Mouse (Mus musculus) thymus, postnatal 4 days (tissue): ENCODE measurements around the gene Slc24a3.
A peak's percentile ranks its signal among the peaks of the same experiment; 100 is the strongest.

Experiments used
- DNase-seq: peaks from one replicate; pipeline ENCODE4 v3.0.0; 2021

Slc24a3 gene

GRCm38 (mm10) chr2:145655373-145655960, 487.9 kb downstream of the Slc24a3 start:
- DNase-seq: no peak

- no peak for DNase-seq
Observed at GRCm38 (mm10) chr2:145656121-145656520, 488.6 kb downstream of the Slc24a3 start.

DNA sequence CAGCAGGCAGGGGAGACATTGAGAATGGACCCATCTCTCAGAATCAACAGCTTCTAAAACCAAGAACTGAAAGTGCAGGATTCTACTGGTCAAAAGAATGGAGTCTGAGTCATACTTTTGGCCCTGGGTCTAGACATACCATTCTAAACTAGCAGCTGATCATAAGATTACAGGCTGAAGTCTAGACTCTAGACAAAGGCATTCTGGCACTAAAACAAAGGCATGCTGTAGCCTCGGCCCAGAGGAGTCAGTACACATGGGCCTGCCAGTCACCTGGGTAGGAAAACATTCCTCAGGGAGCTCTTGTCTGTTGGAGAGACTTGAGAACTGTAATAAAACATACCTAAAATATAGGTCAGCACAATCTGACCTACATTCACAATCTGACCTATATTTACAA, 489.2 kb downstream of the Slc24a3 start:
- no peak for DNase-seq

DNA sequence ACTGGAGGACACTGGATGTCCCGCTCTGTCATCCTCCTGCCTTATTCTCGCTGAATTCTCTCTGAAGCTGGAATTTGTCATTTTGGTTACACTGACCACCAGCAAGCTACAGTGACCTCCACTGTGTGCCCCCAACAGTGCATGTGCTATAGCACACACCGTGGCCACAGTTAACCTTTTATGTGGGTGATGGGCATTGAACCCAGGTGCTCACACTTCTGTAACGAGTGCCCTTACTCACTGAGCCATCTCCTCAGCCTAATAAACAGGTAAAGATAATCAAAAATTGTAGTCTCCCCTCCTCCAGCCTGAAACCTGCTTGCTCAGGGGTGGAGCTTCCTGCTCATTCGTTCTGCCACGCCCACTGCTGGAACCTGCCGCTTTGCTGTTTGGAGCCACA, 493.7 kb downstream of the Slc24a3 start:
- DNase-seq: no peak

GRCm38 (mm10) chr2:145663899-145664298, 496.3 kb downstream of the Slc24a3 start:
- DNase-seq: no peak

- no peak for DNase-seq
Observed at GRCm38 (mm10) chr2:145664311-145664710, 496.8 kb downstream of the Slc24a3 start.

GRCm38 (mm10) chr2:145668135-145668534, 500.6 kb downstream of the Slc24a3 start:
- DNase-seq: no peak

- no peak for DNase-seq
Observed at GRCm38 (mm10) chr2:145670131-145670530, 502.6 kb downstream of the Slc24a3 start.

- DNase-seq: no peak
Observed at GRCm38 (mm10) chr2:145674496-145675141, 507.1 kb downstream of the Slc24a3 start.

DNA sequence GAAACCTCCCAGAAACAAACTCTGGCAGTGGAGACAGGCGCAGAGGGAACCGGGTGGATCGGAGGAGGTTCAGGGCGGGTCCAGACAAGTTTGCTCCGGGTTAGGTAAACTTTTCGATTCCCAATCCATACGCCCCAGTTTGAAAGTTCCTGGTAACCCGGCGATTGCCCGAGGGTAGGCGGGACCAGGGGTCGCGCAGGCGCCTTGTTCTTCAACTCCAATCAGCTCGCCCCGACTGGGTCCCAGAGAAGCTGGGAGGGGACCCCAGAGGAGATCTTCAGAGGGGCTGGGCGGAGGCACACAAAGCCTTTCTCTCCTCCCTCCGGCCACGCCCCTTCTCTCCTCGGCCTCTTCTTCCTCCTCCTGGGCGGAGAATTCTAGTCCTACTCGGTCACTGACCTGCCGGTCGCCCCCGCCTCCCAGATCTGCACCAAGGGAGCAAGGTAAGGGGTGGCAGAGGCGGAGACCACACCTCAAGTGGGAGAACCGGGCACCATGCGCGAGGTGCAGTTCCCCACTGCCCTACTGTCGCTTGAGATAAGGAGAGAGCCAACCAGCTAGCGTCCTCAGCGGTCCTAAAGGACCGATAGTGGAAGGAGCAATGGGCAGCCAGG, 507.7 kb downstream of the Slc24a3 start, which contains the start of gene Rin2:
Gene Rin2, plus strand, starts transcription at position 74 of the 614 bp plus-strand sequence.
- DNase-seq: peak; percentile 67

GRCm38 (mm10) chr2:145675756-145676543, 508.4 kb downstream of the Slc24a3 start:
- DNase-seq: peak; percentile 37

DNA sequence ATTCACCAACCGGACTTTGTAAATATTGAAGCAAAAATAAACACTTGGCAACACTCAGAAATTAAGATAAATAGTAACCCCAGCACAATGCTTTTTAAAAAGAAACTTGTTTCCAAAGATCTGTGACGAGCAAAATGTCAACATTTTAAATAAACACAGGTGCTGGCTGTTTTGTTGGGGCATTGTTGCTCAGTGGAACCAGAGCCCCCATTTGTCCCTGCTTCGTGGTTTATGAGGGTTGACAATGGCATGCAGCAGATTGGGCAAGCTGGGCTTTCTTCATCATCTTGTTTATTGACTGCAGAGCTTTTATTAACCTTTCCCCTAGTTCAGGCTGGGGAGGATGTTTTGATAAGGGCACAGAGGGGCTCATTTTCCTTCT, 509.0 kb downstream of the Slc24a3 start:
- no peak for DNase-seq

- DNase-seq: no peak
Observed at GRCm38 (mm10) chr2:145676936-145677335, 509.4 kb downstream of the Slc24a3 start.

DNA sequence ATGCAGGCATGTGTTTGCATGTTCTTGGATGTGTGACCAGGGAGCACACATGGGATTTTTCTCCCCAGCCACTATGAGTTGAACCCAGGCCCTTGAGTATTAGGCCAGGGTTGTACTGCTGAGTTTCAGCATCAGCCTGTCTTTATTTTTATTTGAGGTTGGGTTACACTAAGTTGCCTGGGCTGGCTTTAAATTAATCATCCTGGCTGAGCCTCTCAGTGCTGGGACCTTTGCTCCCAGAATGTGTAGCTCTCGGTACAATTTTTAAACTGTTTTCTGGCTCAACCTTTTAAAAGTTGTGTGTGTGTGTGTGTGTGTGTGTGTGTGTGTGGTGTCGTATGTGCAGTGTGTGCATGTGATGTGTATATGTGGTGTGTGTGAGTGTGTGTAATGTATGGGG, 512.6 kb downstream of the Slc24a3 start:
- DNase-seq: no peak

- DNase-seq: no peak
Observed at GRCm38 (mm10) chr2:145680762-145681161, 513.2 kb downstream of the Slc24a3 start.

DNA sequence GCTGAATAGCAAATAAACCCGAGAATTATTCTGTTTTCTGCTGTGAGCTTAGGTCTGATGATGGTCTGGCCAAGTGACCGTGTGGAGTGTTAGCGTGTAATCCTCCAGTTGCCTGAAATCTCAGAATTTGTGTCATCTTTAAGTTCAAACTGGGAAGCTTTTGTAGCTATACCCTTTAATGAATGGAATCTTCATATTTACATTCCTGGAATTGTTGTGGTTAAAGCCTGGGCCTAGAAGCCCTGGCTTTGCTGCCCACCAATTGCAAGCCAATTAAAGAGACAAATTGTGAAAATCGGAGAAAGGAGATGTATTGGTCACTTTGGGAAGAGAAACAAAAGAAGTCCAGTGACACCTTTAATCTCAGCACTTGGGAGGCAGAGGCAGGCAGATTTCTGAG, 514.1 kb downstream of the Slc24a3 start:
- DNase-seq: no peak

DNA sequence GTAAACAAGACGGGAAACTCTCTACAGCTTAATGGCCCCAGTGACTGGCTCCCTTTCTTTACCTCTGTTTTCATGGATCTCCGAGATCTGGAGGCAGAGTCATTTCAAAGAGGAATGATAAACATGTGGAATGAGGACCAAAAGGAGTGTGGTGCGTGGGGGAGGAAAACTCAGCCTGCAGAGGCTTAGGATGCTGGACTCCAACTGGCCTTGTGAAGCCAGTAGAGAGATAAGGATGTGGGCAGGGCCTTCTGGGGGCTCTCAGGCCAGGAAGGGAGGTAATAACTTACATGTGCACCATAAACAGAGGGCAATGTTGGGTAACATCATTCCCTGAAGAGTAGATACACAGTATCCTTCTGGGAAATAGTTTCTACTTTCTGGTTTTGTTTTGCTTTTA, 515.4 kb downstream of the Slc24a3 start:
- DNase-seq: no peak

GRCm38 (mm10) chr2:145683536-145683935, 516.0 kb downstream of the Slc24a3 start:
- no peak for DNase-seq

- no peak for DNase-seq
Observed at GRCm38 (mm10) chr2:145684151-145684550, 516.6 kb downstream of the Slc24a3 start.

DNA sequence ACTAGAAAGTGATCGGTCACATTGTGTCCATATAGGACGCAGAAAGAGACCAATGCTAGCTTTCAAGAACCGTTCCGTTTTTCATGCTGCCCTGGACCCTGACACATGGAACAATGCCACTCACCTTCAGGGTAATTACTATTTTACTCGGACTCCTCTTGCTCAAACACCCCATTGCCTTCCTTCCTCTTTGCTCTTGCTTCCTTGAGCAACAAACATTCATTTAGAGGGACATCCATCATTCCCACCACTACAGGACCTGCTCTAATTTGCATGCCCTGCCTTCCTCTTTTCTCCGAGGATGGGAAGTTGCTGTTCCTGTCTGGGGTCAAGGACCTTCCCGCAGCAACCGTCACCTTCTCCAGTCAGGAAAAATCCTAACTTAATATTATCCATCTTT, 517.3 kb downstream of the Slc24a3 start:
- DNase-seq: no peak

DNA sequence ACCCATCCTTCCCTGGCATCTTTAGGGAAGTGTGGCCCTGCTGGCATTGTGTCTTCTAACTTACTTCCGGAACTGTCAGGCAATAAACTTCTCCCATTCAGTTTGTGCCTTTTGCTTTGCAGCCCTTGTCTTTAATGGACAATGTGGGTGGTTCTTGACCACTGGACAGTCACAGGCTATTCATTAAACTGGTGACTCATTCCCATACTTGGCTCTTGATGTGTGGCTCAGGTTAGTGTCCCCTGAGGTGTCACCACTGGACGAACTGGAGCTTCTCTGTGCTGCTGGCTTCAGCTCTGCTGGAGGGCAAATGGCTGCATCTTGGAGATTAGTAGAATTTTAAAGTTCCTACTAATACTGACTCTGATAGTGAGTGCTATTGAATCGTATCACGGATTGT, 518.5 kb downstream of the Slc24a3 start:
- DNase-seq: no peak

DNA sequence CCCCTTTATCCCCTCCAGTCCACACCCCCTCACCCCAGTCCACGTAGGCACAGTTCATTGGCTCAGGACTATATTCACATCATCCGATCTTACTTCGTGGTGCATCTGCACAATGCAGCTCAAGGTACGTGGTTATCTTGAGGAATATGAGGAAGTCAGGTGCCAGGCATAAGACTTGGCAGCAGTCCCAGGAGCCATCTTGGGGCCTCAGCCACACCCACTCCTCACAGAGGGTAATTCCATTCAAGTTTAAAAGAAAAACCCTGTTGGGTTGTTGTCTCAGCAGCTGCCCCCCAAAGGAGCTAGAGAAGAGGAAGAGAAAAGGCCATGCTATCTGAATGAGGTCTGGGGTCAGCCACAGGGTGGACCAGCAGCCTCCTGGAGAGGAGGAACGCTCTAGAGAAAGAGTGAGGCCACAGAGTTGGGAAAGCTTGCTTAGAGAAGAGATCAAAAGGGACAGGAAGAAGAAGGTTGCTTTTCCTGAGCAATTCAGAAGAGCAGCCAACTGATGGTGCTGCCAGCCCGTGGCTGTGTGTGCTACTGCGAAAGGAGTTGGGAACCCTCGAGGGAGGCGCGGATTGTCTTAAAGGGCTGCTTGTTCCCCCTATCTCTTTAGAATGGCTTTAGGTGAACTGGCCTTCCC, 523.9 kb downstream of the Slc24a3 start:
- no peak for DNase-seq
